Mouse (Mus musculus): ENCODE data around the gene Lin28a. TPM values are rescaled to one million over a fixed set of nuclear protein-coding genes. Genes with fewer than 3 reads are reported as not detected.

Lin28a gene
- total and polyA plus RNA-seq, 2 experiments from 2014 or later = 0.05 TPM; not detected in 1

- Histone ChIP-seq H3K4me2 (ENCODE audit: low read depth) (no peak overlapping the region), H3K27ac (ENCODE audit: low read depth, low read length) (no peak overlapping the region), H3K9ac (no peak overlapping the region), H3K36me3 (ENCODE audit: insufficient read depth) (no peaks in the 10 kb centered on the region), H3K27me3 (ENCODE audit: insufficient read depth, low read length) (no peaks in the 10 kb centered on the region), H3K4me3 (ENCODE audit: low read depth, low read length) (no peak overlapping the region), H3K9me3 (ENCODE audit: low read length) (no peaks in the 10 kb centered on the region), H3K4me1 (ENCODE audit: insufficient read depth) (no peaks in the 10 kb centered on the region)
- TF ChIP-seq CTCF (IDR thresholded peaks at IDR 0.05; ENCODE audit: low read depth) = no peak
- ATAC-seq = no peak
- WGBS = 61% methylated on average over 18 of the region's 18 CpGs
- DNase-seq = no peak
Observed at GRCm38 (mm10) chr4:134061166-134061830, 42.7 kb upstream of the Lin28a start.

DNA sequence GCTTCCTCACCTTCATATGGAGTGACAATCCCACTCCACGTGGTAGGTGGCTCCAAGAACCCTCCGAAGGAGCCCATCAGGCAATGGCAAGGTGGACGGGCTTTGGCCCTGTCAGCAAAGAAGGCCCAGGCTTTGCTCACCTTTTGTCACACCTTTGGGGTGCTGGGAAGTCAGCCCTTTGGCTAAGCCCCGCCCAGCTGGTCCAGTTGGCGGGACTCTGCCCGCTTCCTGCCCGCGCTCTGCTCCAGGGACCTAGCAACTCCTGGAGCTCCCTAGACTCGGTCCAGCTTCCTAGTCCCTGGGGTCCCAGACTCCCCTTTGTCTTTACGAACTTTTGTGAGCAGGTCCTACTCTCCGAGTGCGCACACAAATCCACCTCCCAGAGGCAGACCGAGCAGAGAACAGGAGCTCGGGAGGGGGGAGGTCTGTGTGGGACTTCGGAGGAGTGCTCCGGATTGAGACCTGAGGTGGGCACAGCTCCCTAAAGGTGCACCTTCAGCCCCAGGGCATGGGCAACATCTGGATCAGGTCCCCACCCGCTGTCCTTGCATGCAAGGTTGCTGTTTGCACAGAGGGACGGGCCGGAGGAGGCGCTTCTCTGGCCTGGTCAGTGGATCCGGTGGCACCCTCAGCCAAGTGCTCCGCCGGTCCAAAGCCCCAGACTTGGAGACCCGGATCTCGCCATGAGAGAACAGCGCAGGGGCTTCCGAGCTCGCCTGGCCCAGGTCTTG, 41.7 kb upstream of the Lin28a start, which contains the start of gene Crybg2:
Gene Crybg2 (plus strand): TSS at position 681 of the 731 bp plus-strand sequence.
- no peak within 1 kb of the TSS for H3K4me2 ChIP-seq (ENCODE audit: low read depth)
- H3K27ac ChIP-seq (ENCODE audit: low read depth, low read length) = no peak within 1 kb of the TSS
- H3K9me3 ChIP-seq (ENCODE audit: low read length) = no peaks in the 10 kb centered on the region
- no peaks in the 10 kb centered on the region for H3K4me1 ChIP-seq (ENCODE audit: insufficient read depth)
- 47% methylated on average over 28 of the region's 28 CpGs for WGBS
- no peak for ATAC-seq
- H3K4me3 ChIP-seq (ENCODE audit: low read depth, low read length) = no peak within 1 kb of the TSS
- H3K9ac ChIP-seq = no peak within 1 kb of the TSS
- H3K27me3 ChIP-seq (ENCODE audit: insufficient read depth, low read length) = no peaks in the 10 kb centered on the region
- no peak for TF ChIP-seq CTCF (IDR thresholded peaks at IDR 0.05; ENCODE audit: low read depth)
- DNase-seq = no peak
- H3K36me3 ChIP-seq (ENCODE audit: insufficient read depth) = no peaks in the 10 kb centered on the region

DNA sequence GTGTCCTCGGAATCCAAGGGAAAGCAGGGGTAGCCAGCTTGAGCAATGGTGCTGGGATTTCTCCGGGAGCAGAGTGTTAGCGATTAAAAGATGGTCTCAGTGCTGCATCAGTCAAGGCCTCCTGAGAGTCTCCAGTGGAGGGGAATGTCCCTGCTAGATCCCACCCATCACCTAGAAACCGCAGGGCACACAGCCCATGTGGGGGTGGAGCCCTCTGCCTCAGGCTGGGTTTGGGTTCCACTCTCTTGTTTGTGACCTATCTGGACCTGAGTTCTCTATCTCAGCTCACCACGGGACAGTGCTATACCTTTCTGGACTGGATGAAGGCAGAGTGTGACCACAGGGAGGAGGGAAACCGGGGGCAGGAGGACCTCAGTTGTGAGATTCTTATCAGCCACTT, 40.3 kb upstream of the Lin28a start:
- DNase-seq (no peak), ATAC-seq (no peak)
- Histone ChIP-seq H3K9ac (no peak overlapping the region), H3K36me3 (ENCODE audit: insufficient read depth) (no peaks in the 10 kb centered on the region), H3K4me3 (ENCODE audit: low read depth, low read length) (no peak overlapping the region), H3K4me1 (ENCODE audit: insufficient read depth) (no peaks in the 10 kb centered on the region), H3K9me3 (ENCODE audit: low read length) (no peaks in the 10 kb centered on the region), H3K27ac (ENCODE audit: low read depth, low read length) (no peak overlapping the region), H3K4me2 (ENCODE audit: low read depth) (no peak overlapping the region), H3K27me3 (ENCODE audit: insufficient read depth, low read length) (no peaks in the 10 kb centered on the region)
- 84% methylated on average over 6 of the region's 6 CpGs for WGBS
- TF ChIP-seq CTCF (IDR thresholded peaks at IDR 0.05; ENCODE audit: low read depth) = no peak

DNA sequence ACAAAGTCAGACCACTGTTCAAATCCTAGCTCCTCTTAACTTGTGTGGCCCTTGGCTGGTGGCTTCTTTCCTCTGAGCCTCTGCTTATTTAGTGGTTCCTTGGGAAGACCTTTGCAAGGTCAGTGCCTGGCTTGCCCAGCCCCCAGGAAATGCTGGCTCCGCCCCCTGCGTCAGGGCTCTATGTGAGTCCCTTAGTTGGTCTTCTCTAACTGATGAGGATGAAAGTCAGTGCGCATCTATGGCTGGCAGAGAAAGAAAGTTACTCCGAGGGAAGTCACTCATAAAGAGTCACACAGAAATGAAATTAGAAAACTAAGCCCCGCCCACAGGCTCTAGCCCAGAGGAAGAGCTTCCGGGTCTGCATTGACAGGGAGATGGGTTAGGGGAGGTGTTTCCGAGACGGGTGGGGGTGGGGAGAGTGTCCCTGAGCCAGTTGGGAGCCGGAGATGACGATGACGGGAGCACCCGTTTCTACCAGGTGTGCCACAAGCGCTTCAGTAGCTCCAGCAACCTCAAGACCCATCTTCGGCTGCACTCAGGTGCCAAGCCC, 39.6 kb upstream of the Lin28a start:
- Histone ChIP-seq H3K9me3 (ENCODE audit: low read length) (no peaks in the 10 kb centered on the region), H3K27me3 (ENCODE audit: insufficient read depth, low read length) (no peaks in the 10 kb centered on the region), H3K9ac (no peak overlapping the region), H3K36me3 (ENCODE audit: insufficient read depth) (no peaks in the 10 kb centered on the region), H3K4me2 (ENCODE audit: low read depth) (no peak overlapping the region), H3K4me1 (ENCODE audit: insufficient read depth) (no peaks in the 10 kb centered on the region), H3K27ac (ENCODE audit: low read depth, low read length) (no peak overlapping the region), H3K4me3 (ENCODE audit: low read depth, low read length) (no peak overlapping the region)
- ATAC-seq (no peak), DNase-seq (no peak)
- no peak for TF ChIP-seq CTCF (IDR thresholded peaks at IDR 0.05; ENCODE audit: low read depth)
- 40% methylated on average over 14 of the region's 14 CpGs for WGBS

DNA sequence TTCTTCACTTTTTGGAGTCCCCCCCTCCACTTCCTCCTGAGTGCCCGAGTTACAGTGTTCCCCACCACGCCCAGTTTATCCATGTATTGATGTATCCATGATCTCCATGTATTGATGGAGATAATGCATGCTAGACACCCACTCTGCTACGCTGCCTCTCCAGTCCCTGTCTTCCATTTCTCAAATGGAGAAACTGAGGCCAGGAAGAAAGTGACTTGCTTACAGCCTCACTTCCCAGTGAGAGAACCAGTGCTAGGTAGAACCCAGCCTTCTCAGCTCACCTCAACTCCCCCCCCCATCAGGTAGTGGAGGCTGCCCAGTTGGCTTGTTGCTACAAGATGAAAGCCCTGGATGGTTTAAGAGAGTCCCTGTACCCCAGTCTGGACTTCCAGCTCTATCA, 34.9 kb upstream of the Lin28a start, which contains the start of gene Zfp683:
Gene Zfp683 (plus strand): TSS at position 301 of the 400 bp plus-strand sequence.
- WGBS = 82% methylated on average over 3 of the region's 3 CpGs
- H3K27ac ChIP-seq (ENCODE audit: low read depth, low read length) = no peak within 1 kb of the TSS
- H3K27me3 ChIP-seq (ENCODE audit: insufficient read depth, low read length) = no peaks in the 10 kb centered on the region
- H3K9ac ChIP-seq = no peak within 1 kb of the TSS
- H3K4me2 ChIP-seq (ENCODE audit: low read depth) = no peak within 1 kb of the TSS
- DNase-seq = no peak
- no peak for TF ChIP-seq CTCF (IDR thresholded peaks at IDR 0.05; ENCODE audit: low read depth)
- no peak within 1 kb of the TSS for H3K4me3 ChIP-seq (ENCODE audit: low read depth, low read length)
- H3K9me3 ChIP-seq (ENCODE audit: low read length) = no peaks in the 10 kb centered on the region
- H3K36me3 ChIP-seq (ENCODE audit: insufficient read depth) = no peaks in the 10 kb centered on the region
- no peak for ATAC-seq
- H3K4me1 ChIP-seq (ENCODE audit: insufficient read depth) = no peaks in the 10 kb centered on the region

- WGBS = 11% methylated on average over 8 of the region's 8 CpGs
Observed at GRCm38 (mm10) chr4:134052560-134052959, 33.9 kb upstream of the Lin28a start.

GRCm38 (mm10) chr4:134051912-134052311, 33.3 kb upstream of the Lin28a start:
- DNase-seq = no peak
- no peak for TF ChIP-seq CTCF (IDR thresholded peaks at IDR 0.05; ENCODE audit: low read depth)
- Histone ChIP-seq H3K9ac (no peak overlapping the region), H3K4me2 (ENCODE audit: low read depth) (no peak overlapping the region), H3K9me3 (ENCODE audit: low read length) (no peaks in the 10 kb centered on the region), H3K36me3 (ENCODE audit: insufficient read depth) (no peaks in the 10 kb centered on the region), H3K4me3 (ENCODE audit: low read depth, low read length) (no peak overlapping the region), H3K27ac (ENCODE audit: low read depth, low read length) (no peak overlapping the region), H3K27me3 (ENCODE audit: insufficient read depth, low read length) (no peaks in the 10 kb centered on the region), H3K4me1 (ENCODE audit: insufficient read depth) (no peaks in the 10 kb centered on the region)
- no peak for ATAC-seq
- WGBS = 85% methylated on average over 5 of the region's 5 CpGs

More at GRCm38 (mm10) chr4:134052560-134052959, 33.9 kb upstream of the Lin28a start:
- H3K27ac ChIP-seq (ENCODE audit: low read depth, low read length) = no peak overlapping the region
- ATAC-seq = no peak
- DNase-seq = peak; percentile 25
- H3K4me3 ChIP-seq (ENCODE audit: low read depth, low read length) = no peak overlapping the region
- no peaks in the 10 kb centered on the region for H3K36me3 ChIP-seq (ENCODE audit: insufficient read depth)
- H3K9ac ChIP-seq = no peak overlapping the region
- H3K9me3 ChIP-seq (ENCODE audit: low read length) = no peaks in the 10 kb centered on the region
- H3K4me1 ChIP-seq (ENCODE audit: insufficient read depth) = no peaks in the 10 kb centered on the region
- no peaks in the 10 kb centered on the region for H3K27me3 ChIP-seq (ENCODE audit: insufficient read depth, low read length)
- H3K4me2 ChIP-seq (ENCODE audit: low read depth) = no peak overlapping the region
- TF ChIP-seq CTCF (IDR thresholded peaks at IDR 0.05; ENCODE audit: low read depth) = no peak
